Mouse (Mus musculus): ENCODE data around the gene Ccnf. TPM values are rescaled to one million over a fixed set of nuclear protein-coding genes. Genes with fewer than 3 reads are reported as not detected.
A peak's percentile ranks its signal among the peaks of the same experiment; 100 is the strongest.

Ccnf gene
- total and polyA plus RNA-seq, 2 experiments from 2014 or later, result 5.0 to 6.2 TPM

GRCm38 (mm10) chr17:24203611-24204534 lies 47.4 kb downstream of the Ccnf start:
- Histone ChIP-seq H3K4me2 (ENCODE audit: low read depth, low read length, poor library complexity, severe bottlenecking) (peak overlapping the region; percentile 79), H3K9me3 (ENCODE audit: low read length) (no peaks in the 10 kb centered on the region), H3K4me3 (ENCODE audit: low read depth, low read length) (peak overlapping the region; percentile 69), H3K4me1 (ENCODE audit: insufficient read depth, low read length) (peaks cover 53% of the 10 kb centered on the region), H3K27me3 (ENCODE audit: insufficient read depth, low read length) (no peaks in the 10 kb centered on the region), H3K9ac (replicated peaks; ENCODE audit: low read length, poor library complexity, severe bottlenecking) (no peak overlapping the region), H3K36me3 (ENCODE audit: insufficient read depth, low read length) (0 out of 2 replicates have a peak, but pooled peaks cover 3% of the 10 kb centered on the region), H3K27ac (ENCODE audit: low read depth, low read length) (no peak overlapping the region)
- WGBS, result 59% methylated on average over 3 of the region's 3 CpGs
- DNase-seq (ENCODE audit: low spot score) (no peak), ATAC-seq (ENCODE audit: low FRiP score) (no peak)
- TF ChIP-seq CTCF (IDR thresholded peaks at IDR 0.05), result no peak

DNA sequence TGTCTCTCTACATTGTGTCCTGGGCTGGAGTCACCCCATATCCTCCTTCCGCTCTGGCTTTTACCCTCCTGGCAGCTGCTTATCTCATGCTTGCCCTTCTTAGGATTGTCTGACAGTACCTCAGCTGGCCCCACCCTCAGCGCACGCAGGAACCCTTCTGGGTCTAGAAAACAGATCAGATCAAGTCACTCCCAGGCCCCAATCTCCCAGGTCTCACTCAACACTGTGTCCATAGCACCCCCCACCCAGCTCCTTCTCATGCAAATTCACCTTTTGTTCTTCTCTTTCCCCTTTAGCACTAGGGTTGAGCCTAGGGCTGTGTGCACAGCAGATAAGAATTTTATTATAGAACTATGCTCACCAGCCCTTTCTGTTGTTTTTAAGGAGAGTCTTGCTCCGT lies 48.2 kb downstream of the Ccnf start:
- ATAC-seq (ENCODE audit: low FRiP score), result no peak
- TF ChIP-seq CTCF (IDR thresholded peaks at IDR 0.05), result no peak
- H3K4me2 ChIP-seq (ENCODE audit: low read depth, low read length, poor library complexity, severe bottlenecking), result peak overlapping the region; percentile 79
- H3K27ac ChIP-seq (ENCODE audit: low read depth, low read length), result no peak overlapping the region
- H3K4me1 ChIP-seq (ENCODE audit: insufficient read depth, low read length), result peaks cover 45% of the 10 kb centered on the region
- no peak overlapping the region for H3K9ac ChIP-seq (replicated peaks; ENCODE audit: low read length, poor library complexity, severe bottlenecking)
- H3K4me3 ChIP-seq (ENCODE audit: low read depth, low read length), result no peak overlapping the region; the same call in 1 of the 2 replicates
- 0 out of 2 replicates have a peak, but pooled peaks cover 3% of the 10 kb centered on the region for H3K36me3 ChIP-seq (ENCODE audit: insufficient read depth, low read length)
- H3K27me3 ChIP-seq (ENCODE audit: insufficient read depth, low read length), result no peaks in the 10 kb centered on the region
- no peak for DNase-seq (ENCODE audit: low spot score)
- H3K9me3 ChIP-seq (ENCODE audit: low read length), result no peaks in the 10 kb centered on the region
- 36% methylated on average over 4 of the region's 4 CpGs for WGBS

GRCm38 (mm10) chr17:24201092-24201491 lies 50.2 kb downstream of the Ccnf start:
- no peaks in the 10 kb centered on the region for H3K27me3 ChIP-seq (ENCODE audit: insufficient read depth, low read length)
- H3K4me3 ChIP-seq (ENCODE audit: low read depth, low read length), result no peak overlapping the region
- 75% methylated on average over 4 of the region's 4 CpGs for WGBS
- DNase-seq (ENCODE audit: low spot score) (no peak), ATAC-seq (ENCODE audit: low FRiP score) (no peak)
- no peak overlapping the region for H3K9ac ChIP-seq (replicated peaks; ENCODE audit: low read length, poor library complexity, severe bottlenecking)
- H3K36me3 ChIP-seq (ENCODE audit: insufficient read depth, low read length), result 0 out of 2 replicates have a peak, but pooled peaks cover 3% of the 10 kb centered on the region
- H3K4me1 ChIP-seq (ENCODE audit: insufficient read depth, low read length), result peaks cover 29% of the 10 kb centered on the region
- TF ChIP-seq CTCF (IDR thresholded peaks at IDR 0.05), result no peak
- no peak overlapping the region for H3K27ac ChIP-seq (ENCODE audit: low read depth, low read length)
- no peaks in the 10 kb centered on the region for H3K9me3 ChIP-seq (ENCODE audit: low read length)
- no peak overlapping the region for H3K4me2 ChIP-seq (ENCODE audit: low read depth, low read length, poor library complexity, severe bottlenecking)

DNA sequence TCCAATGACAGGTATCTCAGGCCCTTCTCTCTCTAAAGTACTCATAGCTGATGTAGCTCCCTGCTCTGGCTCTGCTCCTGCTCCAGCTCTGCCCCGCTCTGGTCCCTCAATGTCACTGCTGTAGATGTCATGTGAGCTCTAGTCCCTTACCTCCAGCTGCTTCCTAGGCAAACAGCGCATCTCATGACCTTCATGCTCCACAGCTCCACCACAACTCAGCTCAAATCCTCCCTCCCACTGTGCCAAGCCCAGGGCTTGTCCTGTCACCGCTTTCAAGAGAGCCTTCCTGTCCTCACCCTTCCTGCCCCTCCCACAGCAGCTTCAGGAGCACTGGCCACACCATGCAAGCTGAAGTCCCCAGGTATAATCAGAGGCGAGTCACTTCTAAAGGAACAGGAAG lies 51.5 kb downstream of the Ccnf start:
- Histone ChIP-seq H3K4me1 (ENCODE audit: insufficient read depth, low read length) (peaks cover 24% of the 10 kb centered on the region), H3K9me3 (ENCODE audit: low read length) (no peaks in the 10 kb centered on the region), H3K27ac (ENCODE audit: low read depth, low read length) (no peak overlapping the region), H3K27me3 (ENCODE audit: insufficient read depth, low read length) (no peaks in the 10 kb centered on the region), H3K4me2 (ENCODE audit: low read depth, low read length, poor library complexity, severe bottlenecking) (no peak overlapping the region), H3K36me3 (ENCODE audit: insufficient read depth, low read length) (0 out of 2 replicates have a peak, but pooled peaks cover 3% of the 10 kb centered on the region), H3K9ac (replicated peaks; ENCODE audit: low read length, poor library complexity, severe bottlenecking) (no peak overlapping the region), H3K4me3 (ENCODE audit: low read depth, low read length) (no peak overlapping the region)
- no peak for TF ChIP-seq CTCF (IDR thresholded peaks at IDR 0.05)
- no peak for ATAC-seq (ENCODE audit: low FRiP score)
- DNase-seq (ENCODE audit: low spot score), result no peak
- WGBS, result 70% methylated on average over 4 of the region's 4 CpGs

DNA sequence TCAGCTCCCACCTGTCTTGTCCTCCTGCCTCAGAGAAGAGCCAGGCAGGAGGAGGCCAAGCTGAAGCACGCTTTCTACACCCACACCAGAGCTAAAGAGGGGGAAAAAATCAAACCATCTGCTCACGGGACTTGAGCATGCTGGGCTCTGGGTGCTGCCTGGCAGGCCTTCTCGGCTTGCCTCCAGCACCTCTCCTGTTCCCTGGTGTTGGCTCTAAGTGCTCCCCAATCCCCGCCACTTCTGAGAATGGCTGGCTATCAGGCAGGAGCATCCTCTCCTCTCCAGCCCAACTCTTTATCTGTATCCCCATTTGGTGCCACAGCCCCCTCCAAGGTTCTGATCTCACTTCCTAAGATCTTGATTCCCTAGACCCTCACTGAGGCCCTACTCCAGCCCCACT lies 52.0 kb downstream of the Ccnf start:
- Histone ChIP-seq H3K4me1 (ENCODE audit: insufficient read depth, low read length) (peaks cover 19% of the 10 kb centered on the region), H3K27ac (ENCODE audit: low read depth, low read length) (no peak overlapping the region), H3K36me3 (ENCODE audit: insufficient read depth, low read length) (0 out of 2 replicates have a peak, but pooled peaks cover 3% of the 10 kb centered on the region), H3K4me3 (ENCODE audit: low read depth, low read length) (no peak overlapping the region), H3K4me2 (ENCODE audit: low read depth, low read length, poor library complexity, severe bottlenecking) (no peak overlapping the region), H3K27me3 (ENCODE audit: insufficient read depth, low read length) (no peaks in the 10 kb centered on the region), H3K9me3 (ENCODE audit: low read length) (no peaks in the 10 kb centered on the region), H3K9ac (replicated peaks; ENCODE audit: low read length, poor library complexity, severe bottlenecking) (no peak overlapping the region)
- WGBS, result 87% methylated on average over 4 of the region's 4 CpGs
- DNase-seq (ENCODE audit: low spot score) (no peak), ATAC-seq (ENCODE audit: low FRiP score) (no peak)
- no peak for TF ChIP-seq CTCF (IDR thresholded peaks at IDR 0.05)

Data from midbrain, postnatal 0 days (tissue).